Mouse (Mus musculus) heart, embryonic 10.5 days (tissue): ENCODE measurements at regions not wholly inside any gene's neighbourhood (a gene's known extent, or its start where the extent isn't known, plus 50 kb on each side); places are given as distances from the start of the nearest gene placed in this dataset.
"Not testable (repeated sequence)": the region's sequence is repeated elsewhere in the genome, so short reads cannot be mapped to it uniquely, and the experiment has no call there.

Experiments
- DNase-seq: peaks from one replicate; pipeline ENCODE4 v3.0.0-alpha.2; 2017; ENCODE audit warnings: low spot score
- H3K27ac ChIP-seq: fragments of 300-500 bp; sonication (generic); 2 replicates; pipeline ENCODE4 v1.5.1; 2016; ENCODE audit warnings: mild to moderate bottlenecking
- H3K27me3 ChIP-seq: fragments of 300-500 bp; sonication (generic); 2 replicates; pipeline ENCODE4 v1.6.1; 2016; ENCODE audit warnings: mild to moderate bottlenecking; ENCODE audit not compliant: poor library complexity, insufficient read depth, severe bottlenecking
- H3K36me3 ChIP-seq: fragments of 300-500 bp; sonication (generic); 2 replicates; pipeline ENCODE4 v1.6.1; 2016; ENCODE audit warnings: mild to moderate bottlenecking, moderate library complexity
- H3K4me1 ChIP-seq: fragments of 300-500 bp; sonication (generic); 2 replicates; pipeline ENCODE4 v1.6.1; 2016; ENCODE audit warnings: mild to moderate bottlenecking
- H3K4me3 ChIP-seq: fragments of 300-500 bp; sonication (generic); 2 replicates; pipeline ENCODE4 v1.5.1; 2016; ENCODE audit warnings: mild to moderate bottlenecking, moderate library complexity
- H3K9me3 ChIP-seq: fragments of 300-500 bp; sonication (generic); 2 replicates; pipeline ENCODE4 v1.6.1; 2016; ENCODE audit warnings: mild to moderate bottlenecking, moderate library complexity
- WGBS: fragments of 180-500 bp; shearing (Covaris S2); methylation state at CpG from one replicate; pipeline ENCODE4 v1.1.7; 2016; 5-methylcytosine and 5-hydroxymethylcytosine counted together

GRCm38 (mm10) chr16:42574978-42575377 lies 234.5 kb upstream of the Gap43 start:
- no peak overlapping the region for H3K27ac ChIP-seq
- 39% methylated on average over 1 of the region's 1 CpGs for WGBS

GRCm38 (mm10) chr16:42570246-42570996 lies 230.0 kb upstream of the Gap43 start:
- no peak for DNase-seq
- Histone ChIP-seq H3K27me3 (no peaks in the 10 kb centered on the region), H3K36me3 (no peaks in the 10 kb centered on the region), H3K4me3 (no peak overlapping the region), H3K9me3 (no peaks in the 10 kb centered on the region), H3K4me1 (0 out of 2 replicates have a peak, but pooled peaks cover under 1% of the 10 kb centered on the region), H3K27ac (no peak overlapping the region)
- WGBS = 71% methylated on average over 6 of the region's 6 CpGs

More at GRCm38 (mm10) chr16:42574978-42575377, 234.5 kb upstream of the Gap43 start:
- Histone ChIP-seq H3K36me3 (no peaks in the 10 kb centered on the region), H3K9me3 (no peaks in the 10 kb centered on the region), H3K27me3 (no peaks in the 10 kb centered on the region), H3K4me1 (0 out of 2 replicates have a peak, but pooled peaks cover 4% of the 10 kb centered on the region), H3K4me3 (no peak overlapping the region)
- no peak for DNase-seq

GRCm38 (mm10) chr16:42569335-42569734 lies 228.9 kb upstream of the Gap43 start:
- WGBS = 67% methylated on average over 2 of the region's 2 CpGs
- no peaks in the 10 kb centered on the region for H3K36me3 ChIP-seq
- DNase-seq = no peak
- no peaks in the 10 kb centered on the region for H3K27me3 ChIP-seq
- no peaks in the 10 kb centered on the region for H3K9me3 ChIP-seq
- no peak overlapping the region for H3K27ac ChIP-seq
- H3K4me3 ChIP-seq = no peak overlapping the region
- no peaks in the 10 kb centered on the region for H3K4me1 ChIP-seq

- DNase-seq = no peak
- Histone ChIP-seq H3K4me3 (no peak overlapping the region), H3K27me3 (no peaks in the 10 kb centered on the region), H3K36me3 (no peaks in the 10 kb centered on the region), H3K4me1 (no peaks in the 10 kb centered on the region), H3K27ac (no peak overlapping the region), H3K9me3 (no peaks in the 10 kb centered on the region)
- WGBS = 63% methylated on average over 1 of the region's 1 CpGs
These were observed 209.1 kb upstream of the Gap43 start for GRCm38 (mm10) chr16:42549591-42549990.

GRCm38 (mm10) chr16:42546229-42547163 lies 206.0 kb upstream of the Gap43 start:
- H3K4me1 ChIP-seq = no peaks in the 10 kb centered on the region
- H3K4me3 ChIP-seq = no peak overlapping the region
- H3K27me3 ChIP-seq = no peaks in the 10 kb centered on the region
- no peaks in the 10 kb centered on the region for H3K9me3 ChIP-seq
- DNase-seq = no peak
- no peak overlapping the region for H3K27ac ChIP-seq
- 69% methylated on average over 14 of the region's 14 CpGs for WGBS
- H3K36me3 ChIP-seq = no peaks in the 10 kb centered on the region

GRCm38 (mm10) chr16:42517321-42517720 lies 176.9 kb upstream of the Gap43 start:
- DNase-seq = no peak
- 44% methylated on average over 4 of the region's 4 CpGs for WGBS
- Histone ChIP-seq H3K4me3 (no peak overlapping the region), H3K27ac (no peak overlapping the region), H3K36me3 (no peaks in the 10 kb centered on the region), H3K27me3 (no peaks in the 10 kb centered on the region), H3K9me3 (no peaks in the 10 kb centered on the region), H3K4me1 (no peaks in the 10 kb centered on the region)

GRCm38 (mm10) chr16:42515929-42516328 lies 175.5 kb upstream of the Gap43 start:
- Histone ChIP-seq H3K4me3 (no peak overlapping the region), H3K9me3 (no peaks in the 10 kb centered on the region), H3K4me1 (no peaks in the 10 kb centered on the region), H3K27me3 (no peaks in the 10 kb centered on the region), H3K27ac (no peak overlapping the region), H3K36me3 (no peaks in the 10 kb centered on the region)
- WGBS = 86% methylated on average over 3 of the region's 3 CpGs
- no peak for DNase-seq

- H3K36me3 ChIP-seq = no peaks in the 10 kb centered on the region
- DNase-seq = no peak
- no peak overlapping the region for H3K4me3 ChIP-seq
- H3K27me3 ChIP-seq = no peaks in the 10 kb centered on the region
- H3K27ac ChIP-seq = no peak overlapping the region
- H3K4me1 ChIP-seq = no peaks in the 10 kb centered on the region
- 67% methylated on average over 9 of the region's 9 CpGs for WGBS
- H3K9me3 ChIP-seq = no peaks in the 10 kb centered on the region
These were observed 164.7 kb upstream of the Gap43 start for GRCm38 (mm10) chr16:42505107-42505506.

GRCm38 (mm10) chr16:42501713-42502112 lies 161.3 kb upstream of the Gap43 start:
- no peak for DNase-seq
- no peaks in the 10 kb centered on the region for H3K4me1 ChIP-seq
- no peak overlapping the region for H3K27ac ChIP-seq
- H3K4me3 ChIP-seq = no peak overlapping the region
- no peaks in the 10 kb centered on the region for H3K27me3 ChIP-seq
- H3K9me3 ChIP-seq = no peaks in the 10 kb centered on the region
- WGBS = 79% methylated on average over 2 of the region's 2 CpGs
- H3K36me3 ChIP-seq = no peaks in the 10 kb centered on the region

GRCm38 (mm10) chr16:42501109-42501508 lies 160.7 kb upstream of the Gap43 start:
- not testable (repeated sequence) for H3K4me1 ChIP-seq, H3K27me3 ChIP-seq, H3K9me3 ChIP-seq, H3K27ac ChIP-seq, H3K4me3 ChIP-seq, H3K36me3 ChIP-seq, DNase-seq
- WGBS = 50% methylated on average over 3 of the region's 3 CpGs

GRCm38 (mm10) chr16:42499514-42499913 lies 159.1 kb upstream of the Gap43 start:
- no peaks in the 10 kb centered on the region for H3K4me1 ChIP-seq
- H3K36me3 ChIP-seq = no peaks in the 10 kb centered on the region
- H3K9me3 ChIP-seq = no peaks in the 10 kb centered on the region
- H3K27ac ChIP-seq = no peak overlapping the region
- no peak overlapping the region for H3K4me3 ChIP-seq
- WGBS = 88% methylated on average over 6 of the region's 6 CpGs
- no peak for DNase-seq
- no peaks in the 10 kb centered on the region for H3K27me3 ChIP-seq

GRCm38 (mm10) chr16:42498368-42498767 lies 157.9 kb upstream of the Gap43 start:
- Histone ChIP-seq H3K4me3 (no peak overlapping the region), H3K27ac (no peak overlapping the region), H3K36me3 (no peaks in the 10 kb centered on the region), H3K4me1 (no peaks in the 10 kb centered on the region), H3K27me3 (no peaks in the 10 kb centered on the region), H3K9me3 (no peaks in the 10 kb centered on the region)
- WGBS = 70% methylated on average over 2 of the region's 2 CpGs
- DNase-seq = no peak

- DNase-seq = no peak
- no peaks in the 10 kb centered on the region for H3K27me3 ChIP-seq
- WGBS = 91% methylated on average over 1 of the region's 1 CpGs
- no peak overlapping the region for H3K27ac ChIP-seq
- H3K9me3 ChIP-seq = no peaks in the 10 kb centered on the region
- H3K36me3 ChIP-seq = no peaks in the 10 kb centered on the region
- H3K4me1 ChIP-seq = no peaks in the 10 kb centered on the region
- H3K4me3 ChIP-seq = no peak overlapping the region
These were observed 153.1 kb upstream of the Gap43 start for GRCm38 (mm10) chr16:42493596-42493995.
